Mouse (Mus musculus) neural tube, embryonic 10.5 days (tissue): ENCODE measurements around the gene Map1s.
A peak's percentile ranks its signal among the peaks of the same experiment; 100 is the strongest.

ENCODE experiments used
- DNase-seq: peaks from one replicate; pipeline ENCODE4 v3.0.0-alpha.2; 2017; ENCODE audit warnings: low spot score; ENCODE audit errors: extremely low spot score

The Map1s gene

DNA sequence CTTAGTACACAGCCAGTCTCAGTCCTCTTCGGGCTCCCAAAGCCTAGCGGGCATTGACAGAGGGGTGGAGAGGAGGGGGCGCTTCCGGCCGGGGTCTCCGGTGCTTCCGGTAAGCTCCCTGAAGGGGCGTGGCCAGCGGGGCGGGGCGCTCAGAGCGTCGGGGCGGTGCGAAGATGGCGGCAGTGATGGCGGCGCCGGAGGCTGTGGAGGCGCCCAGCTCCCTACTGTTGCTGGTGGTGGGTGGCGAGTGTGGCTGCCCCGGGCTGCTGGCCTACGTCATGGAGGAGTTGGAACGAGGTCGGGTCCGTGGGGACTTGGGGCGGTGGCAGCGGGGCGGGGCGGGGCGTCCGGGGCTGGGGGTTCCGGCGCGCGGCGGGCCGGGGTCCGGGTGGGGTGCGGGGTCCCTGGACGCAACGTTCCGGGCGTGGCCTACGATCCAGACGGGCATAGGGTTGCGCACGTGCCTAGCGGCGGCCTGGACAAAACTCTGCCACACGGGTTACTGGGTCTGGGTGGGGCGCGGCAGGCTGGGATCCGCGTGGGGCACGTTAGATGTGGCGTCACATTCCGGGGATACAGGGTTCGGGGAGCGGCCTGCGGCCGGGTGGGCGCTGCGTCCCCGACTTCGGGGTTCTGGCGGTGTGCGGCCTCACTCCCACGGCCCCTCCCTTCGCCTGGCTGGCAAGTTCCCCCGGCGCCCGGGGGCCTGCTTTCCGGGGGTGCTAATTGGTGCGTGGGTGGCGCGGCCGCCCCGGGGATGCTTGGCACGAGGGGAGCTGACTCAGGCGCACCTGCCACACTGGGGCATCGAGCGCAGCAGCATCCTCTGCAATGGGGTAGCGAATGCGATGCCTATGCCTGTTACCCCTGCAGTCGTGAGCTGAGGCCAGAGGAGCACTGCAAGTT, at the start of gene Map1s:
TSS of gene Map1s (plus strand) at position 102 of the 906 bp plus-strand sequence.
- peak; percentile 93 for DNase-seq

- no peak for DNase-seq
Measured at GRCm38 (mm10) chr8:70856028-70856427, 49.7 kb upstream of the Map1s start.

GRCm38 (mm10) chr8:70856541-70857197, 49.1 kb upstream of the Map1s start:
- DNase-seq = peak; percentile 67

GRCm38 (mm10) chr8:70857516-70857915, 48.2 kb upstream of the Map1s start:
- no peak for DNase-seq

- peak; percentile 65 for DNase-seq
Measured at GRCm38 (mm10) chr8:70862824-70863641, 42.7 kb upstream of the Map1s start, which contains the start of gene Kcnn1. TSS of gene Kcnn1 (minus strand) at chr8:70863258.

GRCm38 (mm10) chr8:70863956-70864711, 41.6 kb upstream of the Map1s start:
- peak; percentile 61 for DNase-seq

- peak; percentile 79 for DNase-seq
Measured at GRCm38 (mm10) chr8:70864712-70865221, 41.0 kb upstream of the Map1s start.

DNA sequence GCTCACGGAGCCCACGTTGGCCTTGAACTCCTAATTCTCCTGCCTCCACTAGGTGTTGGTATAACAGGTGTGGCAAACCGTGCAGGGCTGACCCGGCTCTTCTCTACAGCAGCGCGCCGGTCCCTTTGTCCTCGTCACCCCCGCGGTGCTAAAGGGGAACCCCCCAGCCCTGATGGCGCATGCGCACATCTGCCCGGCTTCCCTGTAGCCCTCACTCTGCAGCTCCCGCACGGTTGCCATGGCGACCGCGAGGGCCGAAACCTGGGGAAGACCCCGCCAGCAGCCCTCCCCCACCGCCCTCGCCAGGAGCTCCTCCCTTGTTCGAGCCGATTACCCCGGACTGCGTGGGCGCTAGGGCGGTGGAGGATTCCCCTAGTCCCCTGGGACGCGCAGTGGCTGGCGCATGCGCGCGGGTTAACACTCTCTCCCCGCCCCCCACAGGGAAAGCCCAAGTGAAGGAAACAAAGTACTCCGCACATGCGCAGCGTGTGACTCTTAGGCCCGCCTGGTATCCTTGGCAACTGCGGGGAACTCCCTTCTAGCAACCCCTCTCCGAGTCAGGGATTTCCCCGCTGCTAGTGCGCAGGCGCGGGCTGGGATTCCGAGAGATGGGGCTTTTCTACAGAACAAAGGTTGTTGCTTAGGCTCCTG, 40.3 kb upstream of the Map1s start:
- peak; percentile 100 for DNase-seq

DNA sequence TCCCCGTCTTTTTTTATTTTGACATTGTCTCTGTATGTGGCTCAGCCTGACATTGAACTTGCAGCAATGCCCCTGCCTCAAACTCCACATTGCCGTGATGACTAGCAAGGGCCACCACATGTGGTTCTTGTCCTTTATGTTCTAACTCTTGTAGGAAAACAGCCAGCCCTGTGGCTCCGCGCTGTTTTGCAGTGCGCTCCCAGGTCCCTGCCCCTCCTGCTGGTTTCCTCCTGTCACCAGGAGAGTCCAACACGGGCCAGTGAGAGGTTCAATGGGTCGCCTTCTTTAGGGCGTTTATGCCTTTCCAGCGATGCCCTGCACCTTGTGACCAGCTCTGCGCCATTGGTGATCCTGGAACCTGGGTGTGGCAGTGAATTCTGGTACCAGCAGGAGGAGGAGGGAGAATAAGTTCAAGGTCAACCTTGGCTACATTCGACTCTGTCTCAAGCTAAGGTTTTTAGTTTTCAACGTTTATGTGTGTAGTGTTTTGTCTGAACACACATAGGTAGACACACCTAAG, 39.7 kb upstream of the Map1s start:
- no peak for DNase-seq

DNA sequence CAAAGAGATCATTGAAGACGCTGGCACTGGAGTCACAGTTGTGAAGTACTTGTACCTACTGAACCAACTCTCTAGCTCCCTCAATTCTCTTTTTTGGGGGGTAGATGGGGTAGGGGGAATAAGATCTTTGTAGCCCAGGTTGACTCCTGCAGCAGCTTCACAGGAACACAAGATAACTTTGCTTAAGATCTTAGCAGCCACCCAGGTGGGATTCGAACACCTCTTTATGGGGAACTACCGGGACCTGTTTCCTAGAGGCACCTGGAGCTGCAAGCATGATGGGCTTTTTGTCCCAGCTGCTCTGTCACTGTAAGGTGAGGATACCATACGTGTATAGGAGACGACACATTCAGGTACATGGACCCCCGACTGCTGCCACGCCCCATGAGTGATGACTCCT, 39.2 kb upstream of the Map1s start:
- no peak for DNase-seq

GRCm38 (mm10) chr8:70868559-70869198, 37.1 kb upstream of the Map1s start:
- peak; percentile 66 for DNase-seq

- DNase-seq = peak; percentile 47
Measured at GRCm38 (mm10) chr8:70869199-70869571, 36.5 kb upstream of the Map1s start.

GRCm38 (mm10) chr8:70869601-70870041, 36.1 kb upstream of the Map1s start:
- peak; percentile 73 for DNase-seq

DNA sequence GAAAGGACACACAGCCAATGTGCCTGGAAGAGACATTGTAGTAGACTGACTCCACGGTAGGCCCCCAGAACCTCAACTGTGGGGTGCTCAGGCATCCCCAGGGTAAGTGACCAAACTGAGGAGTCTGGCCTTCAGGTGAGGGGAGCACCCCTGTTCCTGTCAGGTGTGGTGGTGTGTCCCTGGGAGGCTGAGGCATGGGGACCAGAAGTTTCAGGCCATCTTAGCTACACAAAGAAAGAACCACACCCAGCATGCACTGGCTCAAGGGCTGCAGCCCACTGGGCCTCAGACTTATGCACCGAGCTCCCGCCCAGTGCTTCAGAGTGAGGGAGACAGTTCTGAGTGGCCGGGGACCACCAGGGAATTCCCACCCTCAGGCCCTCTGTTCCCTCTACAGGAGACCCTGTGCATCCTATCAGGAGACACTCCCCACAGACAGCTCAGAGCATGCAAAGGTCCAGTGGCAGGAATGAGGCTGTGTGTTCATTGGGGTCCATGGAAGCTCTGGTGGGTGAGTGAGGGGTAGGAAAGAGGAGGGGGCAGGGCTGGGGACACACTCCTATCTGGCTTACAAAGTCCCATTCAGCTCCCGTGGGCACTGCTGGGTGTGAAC, 34.4 kb upstream of the Map1s start:
- DNase-seq = no peak

DNA sequence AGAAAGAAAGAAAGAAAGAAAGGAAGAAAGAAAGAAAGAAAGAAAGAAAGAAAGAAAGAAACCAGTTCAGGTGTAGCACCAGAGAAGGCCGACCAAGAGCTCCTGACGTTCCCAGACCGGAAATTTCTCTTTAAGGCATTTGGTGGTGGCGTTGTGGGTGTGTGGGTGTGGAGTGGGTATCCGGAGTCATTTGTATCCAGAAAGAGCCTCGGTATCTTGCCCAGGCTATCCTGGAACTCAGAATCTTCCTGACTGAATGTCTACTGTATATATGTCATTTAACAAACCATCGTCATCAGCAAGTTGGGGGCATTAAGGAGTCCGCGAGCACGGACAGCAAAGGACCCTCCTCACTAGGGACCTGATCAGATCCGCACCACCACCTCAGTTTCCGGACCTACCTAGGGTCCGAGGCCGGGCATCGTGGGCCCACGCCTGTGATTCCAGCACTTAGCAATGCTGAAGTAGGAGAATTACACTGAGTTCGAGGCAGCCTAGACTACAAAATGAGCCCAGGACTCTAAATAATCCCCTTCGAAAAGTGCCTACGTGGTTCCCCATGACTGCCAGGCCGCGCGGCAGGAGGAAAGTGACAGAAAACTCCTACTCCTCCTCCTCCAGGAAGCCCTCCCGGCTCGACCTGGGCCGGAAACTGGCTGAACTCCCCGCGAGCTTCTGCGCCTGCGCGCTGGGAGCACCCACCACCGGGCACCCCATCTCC, 32.9 kb upstream of the Map1s start:
- no peak for DNase-seq

DNA sequence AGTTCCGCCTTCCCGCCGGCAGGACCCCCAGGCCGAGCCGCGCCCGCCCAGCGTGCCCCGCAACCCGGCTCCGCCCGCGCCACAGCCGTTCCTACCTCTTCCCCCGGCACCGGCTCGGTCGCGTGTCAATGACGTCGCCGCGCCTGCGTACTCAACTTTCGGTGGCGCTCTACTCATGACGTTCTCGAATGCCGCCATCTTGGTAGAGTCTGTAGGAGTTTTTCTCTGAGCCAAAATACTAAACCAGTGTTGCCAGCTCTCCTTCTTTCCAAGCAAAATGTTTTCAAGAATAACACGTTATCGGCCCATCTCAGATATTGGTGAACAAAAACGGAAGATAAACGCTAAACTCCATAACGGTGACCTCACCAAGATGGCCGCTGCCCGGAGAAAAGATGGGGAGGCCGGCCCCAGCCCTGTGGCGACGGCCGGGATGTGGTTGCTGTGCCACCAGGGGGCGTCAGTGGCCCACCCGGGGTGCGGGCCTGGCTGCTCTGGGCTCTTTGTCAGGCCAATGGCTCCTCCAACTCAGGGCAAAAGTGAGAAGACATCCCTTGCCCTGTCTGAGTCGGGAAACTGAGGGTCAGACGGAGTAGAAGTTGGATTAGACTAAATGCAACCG, 32.3 kb upstream of the Map1s start, which contains the start of gene Ccdc124:
TSS of gene Ccdc124 (minus strand) at position 572 of the 622 bp plus-strand sequence.
- peak; percentile 96 for DNase-seq

DNA sequence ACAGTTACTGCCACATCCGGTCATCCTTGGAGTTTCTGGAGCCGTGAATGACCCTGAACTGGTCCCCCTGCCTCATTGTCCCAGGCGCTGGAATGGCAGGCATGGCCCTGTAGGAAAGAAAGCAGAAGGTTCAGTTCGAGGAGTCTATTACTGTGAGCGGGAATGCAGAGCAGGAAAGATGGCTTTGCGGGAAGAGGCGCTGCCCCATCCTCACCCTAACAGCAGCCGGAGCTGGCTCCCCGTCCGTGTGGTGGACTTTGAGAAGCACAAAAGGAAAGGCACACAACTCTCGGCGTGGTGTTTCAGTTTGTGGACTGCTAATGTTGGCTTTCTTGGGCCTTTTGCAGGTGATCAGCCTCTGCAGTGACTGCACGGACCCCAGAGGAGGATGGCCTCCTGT, 31.3 kb upstream of the Map1s start:
- no peak for DNase-seq

DNA sequence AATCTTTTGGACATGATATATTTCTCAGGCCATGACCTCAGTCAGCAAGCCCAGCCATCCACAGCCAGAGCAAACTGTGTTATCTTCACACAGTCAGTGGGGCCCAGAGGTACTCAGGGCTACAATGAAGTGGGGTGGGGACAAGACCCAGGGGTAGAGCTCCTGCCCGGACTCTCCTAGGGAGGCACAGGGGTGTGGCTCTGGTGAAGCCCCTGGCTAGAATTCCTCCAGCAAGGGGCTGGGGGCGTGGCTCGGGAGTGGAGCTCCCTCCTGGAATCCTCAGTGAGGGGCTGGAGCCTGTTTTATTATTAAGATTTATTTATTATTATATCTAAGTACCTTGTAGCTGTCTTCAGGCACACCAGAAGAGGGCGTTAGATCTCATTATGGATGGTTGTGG, 29.4 kb upstream of the Map1s start:
- DNase-seq = no peak
